Mouse (Mus musculus): Measurements from ENCODE around the gene Crybb1. TPM values are rescaled to one million over a fixed set of nuclear protein-coding genes. Genes with fewer than 3 reads are reported as not detected.

The Crybb1 gene
- polyA plus RNA-seq, 1 experiment, result 0.46 TPM

- WGBS, result 7% methylated on average over 10 of the region's 10 CpGs
- no peak for DNase-seq (ENCODE audit: low read depth in 1 of 2, low spot score in 2 of 2)
- Histone ChIP-seq H3K36me3 (ENCODE audit: control insufficient read depth, insufficient read depth, low read length) (no peaks in the 10 kb centered on the region), H3K4me1 (ENCODE audit: control insufficient read depth, insufficient read depth, insufficient read length) (peaks cover 74% of the 10 kb centered on the region), H3K27ac (ENCODE audit: insufficient read depth, low read length) (peak overlapping the region; percentile 60), H3K4me3 (ENCODE audit: extremely low read depth, insufficient read depth, insufficient read length) (no peak overlapping the region), H3K27me3 (ENCODE audit: control insufficient read depth, insufficient read depth, low read length) (no peaks in the 10 kb centered on the region)
- no peak for TF ChIP-seq CTCF (IDR thresholded peaks at IDR 0.05; ENCODE audit: extremely low read depth, insufficient read depth, insufficient read length, insufficient replicate concordance)
- TF ChIP-seq POLR2A (IDR thresholded peaks at IDR 0.05; ENCODE audit: low read depth, low read length), result no peak
These were observed 28.1 kb downstream of the Crybb1 start for GRCm38 (mm10) chr5:112283543-112284202.

DNA sequence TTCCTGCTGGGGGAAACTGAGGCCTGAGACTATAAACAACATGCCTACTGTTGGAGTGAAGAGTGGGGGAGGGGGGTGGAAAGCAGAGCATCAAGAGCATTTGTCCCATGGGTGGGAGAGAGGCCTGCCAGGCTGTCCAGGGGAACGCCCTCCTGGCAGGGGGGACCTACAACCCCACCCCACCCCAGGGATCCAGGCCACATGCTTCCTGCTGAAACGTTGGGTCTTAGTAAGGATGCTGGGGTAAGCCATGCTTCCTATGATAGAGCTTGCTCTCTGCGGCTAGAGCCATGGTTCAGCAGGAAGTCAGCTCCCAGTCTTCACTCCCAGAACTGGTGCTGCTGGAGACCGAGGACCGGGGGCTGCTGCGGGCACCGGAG, 28.6 kb downstream of the Crybb1 start:
- no peak for DNase-seq (ENCODE audit: low read depth in 1 of 2, low spot score in 2 of 2)
- peaks cover 70% of the 10 kb centered on the region for H3K4me1 ChIP-seq (ENCODE audit: control insufficient read depth, insufficient read depth, insufficient read length)
- 24% methylated on average over 7 of the region's 7 CpGs for whole genome bisulfite sequencing
- no peak overlapping the region for H3K4me3 ChIP-seq (ENCODE audit: extremely low read depth, insufficient read depth, insufficient read length)
- peak overlapping the region; percentile 15; the same call in 1 of the 2 replicates for H3K27ac ChIP-seq (ENCODE audit: insufficient read depth, low read length)
- H3K27me3 ChIP-seq (ENCODE audit: control insufficient read depth, insufficient read depth, low read length), result no peaks in the 10 kb centered on the region
- TF ChIP-seq CTCF (IDR thresholded peaks at IDR 0.05; ENCODE audit: extremely low read depth, insufficient read depth, insufficient read length, insufficient replicate concordance) (no peak), POLR2A (IDR thresholded peaks at IDR 0.05; ENCODE audit: low read depth, low read length) (no peak)
- H3K36me3 ChIP-seq (ENCODE audit: control insufficient read depth, insufficient read depth, low read length), result no peaks in the 10 kb centered on the region

GRCm38 (mm10) chr5:112285548-112286085, 30.0 kb downstream of the Crybb1 start:
- DNase-seq (ENCODE audit: low read depth in 1 of 2, low spot score in 2 of 2), result no peak
- TF ChIP-seq CTCF (IDR thresholded peaks at IDR 0.05; ENCODE audit: extremely low read depth, insufficient read depth, insufficient read length, insufficient replicate concordance) (no peak), POLR2A (IDR thresholded peaks at IDR 0.05; ENCODE audit: low read depth, low read length) (no peak)
- WGBS, result 44% methylated on average over 7 of the region's 7 CpGs
- peaks cover 56% of the 10 kb centered on the region for H3K4me1 ChIP-seq (ENCODE audit: control insufficient read depth, insufficient read depth, insufficient read length)
- H3K36me3 ChIP-seq (ENCODE audit: control insufficient read depth, insufficient read depth, low read length), result no peaks in the 10 kb centered on the region
- peak overlapping the region; percentile 26 for H3K27ac ChIP-seq (ENCODE audit: insufficient read depth, low read length)
- no peaks in the 10 kb centered on the region for H3K27me3 ChIP-seq (ENCODE audit: control insufficient read depth, insufficient read depth, low read length)
- H3K4me3 ChIP-seq (ENCODE audit: extremely low read depth, insufficient read depth, insufficient read length), result no peak overlapping the region

DNA sequence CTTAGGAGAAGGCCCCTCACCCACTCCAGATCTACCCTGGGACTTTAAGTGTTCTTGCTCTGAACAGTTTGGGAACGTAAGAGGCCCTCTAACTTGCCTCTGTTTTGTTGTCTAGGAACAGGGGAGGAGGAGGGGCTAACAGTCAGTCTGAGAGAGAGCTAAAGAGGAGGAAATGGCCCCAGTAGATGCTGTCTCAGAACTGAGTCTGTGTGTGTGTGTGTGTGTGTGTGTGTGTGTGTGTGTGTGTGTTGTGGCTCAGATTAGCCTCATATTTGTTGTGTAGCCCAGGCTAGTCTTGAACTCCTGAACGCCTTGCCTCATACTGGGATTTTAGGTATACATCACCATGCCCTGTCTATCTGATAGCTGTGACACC, 31.0 kb downstream of the Crybb1 start:
- Histone ChIP-seq H3K36me3 (ENCODE audit: control insufficient read depth, insufficient read depth, low read length) (no peaks in the 10 kb centered on the region), H3K4me3 (ENCODE audit: extremely low read depth, insufficient read depth, insufficient read length) (no peak overlapping the region), H3K27me3 (ENCODE audit: control insufficient read depth, insufficient read depth, low read length) (no peaks in the 10 kb centered on the region), H3K4me1 (ENCODE audit: control insufficient read depth, insufficient read depth, insufficient read length) (peaks cover 61% of the 10 kb centered on the region), H3K27ac (ENCODE audit: insufficient read depth, low read length) (peak overlapping the region; percentile 85)
- no peak for DNase-seq (ENCODE audit: low read depth in 1 of 2, low spot score in 2 of 2)
- TF ChIP-seq CTCF (IDR thresholded peaks at IDR 0.05; ENCODE audit: extremely low read depth, insufficient read depth, insufficient read length, insufficient replicate concordance), result no peak
- TF ChIP-seq POLR2A (IDR thresholded peaks at IDR 0.05; ENCODE audit: low read depth, low read length), result no peak
- WGBS, result 36% methylated on average over 2 of the region's 2 CpGs

DNA sequence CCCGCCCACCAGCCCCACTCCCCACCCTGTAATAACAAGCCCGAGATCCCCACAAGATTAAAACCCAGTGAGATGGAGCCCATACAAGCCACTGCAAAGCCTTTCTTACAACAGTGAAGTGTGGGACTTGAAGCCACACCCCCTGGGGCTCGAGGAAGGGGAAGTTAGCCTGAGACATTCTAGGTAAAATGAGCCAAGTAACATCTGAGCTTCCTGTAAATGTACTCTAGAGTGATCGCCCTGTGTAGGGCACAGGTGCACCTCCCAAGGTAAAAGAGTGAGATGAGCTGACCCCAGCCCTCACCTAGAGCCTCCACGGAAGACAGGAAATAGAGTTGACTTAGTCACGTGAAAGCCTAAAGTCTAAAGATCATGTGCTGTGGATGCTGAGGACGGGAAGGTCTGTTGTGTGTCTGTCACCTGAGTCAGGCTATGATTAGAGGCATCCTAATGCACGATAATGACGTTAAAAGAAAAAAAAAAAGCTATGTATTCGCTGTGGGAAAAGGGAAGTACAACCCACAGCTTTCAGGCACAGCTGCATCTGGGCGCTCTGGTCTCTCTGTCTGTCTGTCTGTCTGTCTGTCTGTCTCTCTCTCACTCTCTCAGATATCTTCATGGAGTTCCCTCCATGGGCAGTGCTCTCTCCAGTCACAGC, 31.5 kb downstream of the Crybb1 start:
- H3K36me3 ChIP-seq (ENCODE audit: control insufficient read depth, insufficient read depth, low read length), result no peaks in the 10 kb centered on the region
- H3K4me1 ChIP-seq (ENCODE audit: control insufficient read depth, insufficient read depth, insufficient read length), result peaks cover 65% of the 10 kb centered on the region
- H3K4me3 ChIP-seq (ENCODE audit: extremely low read depth, insufficient read depth, insufficient read length), result no peak overlapping the region
- no peak for TF ChIP-seq CTCF (IDR thresholded peaks at IDR 0.05; ENCODE audit: extremely low read depth, insufficient read depth, insufficient read length, insufficient replicate concordance)
- no peak for TF ChIP-seq POLR2A (IDR thresholded peaks at IDR 0.05; ENCODE audit: low read depth, low read length)
- peak; percentile 65 to 77 for DNase-seq (ENCODE audit: low read depth in 1 of 2, low spot score in 2 of 2)
- H3K27ac ChIP-seq (ENCODE audit: insufficient read depth, low read length), result peak overlapping the region; percentile 85
- no peaks in the 10 kb centered on the region for H3K27me3 ChIP-seq (ENCODE audit: control insufficient read depth, insufficient read depth, low read length)
- 7% methylated on average over 11 of the region's 11 CpGs for WGBS

DNA sequence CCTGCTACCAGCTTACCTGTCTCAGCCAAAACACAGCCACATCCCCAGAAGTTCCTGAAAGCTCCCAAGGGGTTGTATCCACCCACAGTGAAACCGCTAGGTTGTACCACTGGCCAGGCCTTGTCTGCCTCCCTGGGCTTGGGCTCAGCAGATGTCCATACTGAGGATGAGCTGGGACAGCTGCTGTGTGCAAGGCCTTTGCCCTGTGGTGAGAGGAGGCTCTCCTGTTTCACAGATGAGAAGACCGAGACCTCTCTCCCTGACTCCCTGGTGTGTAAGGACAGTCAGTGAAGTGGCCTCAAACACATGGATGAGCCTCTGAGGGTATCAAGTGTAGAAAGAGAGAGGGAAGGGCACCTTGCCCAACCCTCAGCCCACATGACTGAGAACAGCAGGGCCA, 32.0 kb downstream of the Crybb1 start:
- H3K36me3 ChIP-seq (ENCODE audit: control insufficient read depth, insufficient read depth, low read length), result no peaks in the 10 kb centered on the region
- H3K27me3 ChIP-seq (ENCODE audit: control insufficient read depth, insufficient read depth, low read length), result no peaks in the 10 kb centered on the region
- WGBS, result 49% methylated on average over 2 of the region's 2 CpGs
- H3K4me1 ChIP-seq (ENCODE audit: control insufficient read depth, insufficient read depth, insufficient read length), result peaks cover 66% of the 10 kb centered on the region
- peak overlapping the region; percentile 85 for H3K27ac ChIP-seq (ENCODE audit: insufficient read depth, low read length)
- TF ChIP-seq CTCF (IDR thresholded peaks at IDR 0.05; ENCODE audit: extremely low read depth, insufficient read depth, insufficient read length, insufficient replicate concordance) (no peak), POLR2A (IDR thresholded peaks at IDR 0.05; ENCODE audit: low read depth, low read length) (no peak)
- no peak for DNase-seq (ENCODE audit: low read depth in 1 of 2, low spot score in 2 of 2)
- H3K4me3 ChIP-seq (ENCODE audit: extremely low read depth, insufficient read depth, insufficient read length), result no peak overlapping the region
